Mouse (Mus musculus) liver, embryonic 14.5 days (tissue): Measurements from ENCODE around the gene Gapvd1.

Source experiments
- CTCF ChIP-seq: IDR thresholded peaks from 2 replicates; pipeline ENCODE4 v1.5.1; 2016; ENCODE audit warnings: antibody characterized with exemption, low read depth, control low read depth
- EP300 ChIP-seq: IDR thresholded peaks from 2 replicates; pipeline ENCODE4 v1.6.1; 2016; ENCODE audit warnings: antibody characterized with exemption, low read depth

DNA sequence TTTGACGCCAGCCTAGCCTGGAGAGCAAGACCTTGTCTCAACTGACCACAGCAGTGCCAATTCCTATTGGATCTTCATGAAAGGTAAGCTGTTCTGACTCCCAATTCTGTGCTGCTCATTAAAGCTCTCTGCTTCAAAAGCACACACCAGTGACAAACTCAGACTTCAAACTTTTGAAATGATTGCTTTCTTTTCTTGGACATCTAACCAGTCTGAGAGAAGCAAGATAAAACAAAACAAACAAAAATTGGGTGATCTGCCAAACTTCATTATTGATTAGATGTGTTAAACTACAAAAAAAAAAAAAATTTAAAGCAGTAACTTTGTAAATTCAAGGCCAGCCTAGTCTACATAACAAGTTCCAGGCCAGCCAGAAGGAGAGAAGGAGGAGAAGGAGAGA lies 2.3 kb upstream of the Gapvd1 start:
- TF ChIP-seq CTCF = no peak
- no peak for TF ChIP-seq EP300
